Mouse (Mus musculus): ENCODE measurements around the gene Rora. TPM values are rescaled to one million over a fixed set of nuclear protein-coding genes. Genes with fewer than 3 reads are reported as not detected.
A peak's percentile ranks its signal among the peaks of the same experiment; 100 is the strongest.
"Not testable (repeated sequence)": the region's sequence is repeated elsewhere in the genome, so short reads cannot be mapped to it uniquely, and the experiment has no call there.

The Rora gene
- total RNA-seq, 2 experiments from 2014 or later = 0.38 to 2.1 TPM

GRCm38 (mm10) chr9:69035456-69035855 lies 381.9 kb downstream of the Rora start:
- no peak for ATAC-seq (replicated peaks; ENCODE audit: low FRiP score, poor library complexity, severe bottlenecking)

DNA sequence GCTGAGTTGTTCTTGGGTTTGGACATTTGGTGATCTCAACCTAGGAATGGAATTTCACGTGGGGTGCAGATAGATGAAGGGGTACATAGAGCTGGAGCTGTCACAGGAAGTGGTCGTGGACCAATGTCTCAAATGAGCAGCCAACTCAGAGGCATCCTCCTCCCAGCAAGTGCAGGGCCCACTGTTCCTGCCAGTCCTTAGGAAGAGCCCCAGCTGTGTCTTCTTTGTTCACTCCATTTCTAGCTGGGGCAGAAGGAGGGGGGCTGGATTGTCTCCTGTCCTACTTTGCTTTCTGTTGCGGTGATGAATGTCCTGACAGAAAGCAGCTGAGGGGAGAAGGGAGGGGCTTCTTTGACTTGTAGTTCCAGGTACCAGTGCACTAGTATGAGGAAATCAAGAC lies 382.7 kb downstream of the Rora start:
- no peak for ATAC-seq (replicated peaks; ENCODE audit: low FRiP score, poor library complexity, severe bottlenecking)

DNA sequence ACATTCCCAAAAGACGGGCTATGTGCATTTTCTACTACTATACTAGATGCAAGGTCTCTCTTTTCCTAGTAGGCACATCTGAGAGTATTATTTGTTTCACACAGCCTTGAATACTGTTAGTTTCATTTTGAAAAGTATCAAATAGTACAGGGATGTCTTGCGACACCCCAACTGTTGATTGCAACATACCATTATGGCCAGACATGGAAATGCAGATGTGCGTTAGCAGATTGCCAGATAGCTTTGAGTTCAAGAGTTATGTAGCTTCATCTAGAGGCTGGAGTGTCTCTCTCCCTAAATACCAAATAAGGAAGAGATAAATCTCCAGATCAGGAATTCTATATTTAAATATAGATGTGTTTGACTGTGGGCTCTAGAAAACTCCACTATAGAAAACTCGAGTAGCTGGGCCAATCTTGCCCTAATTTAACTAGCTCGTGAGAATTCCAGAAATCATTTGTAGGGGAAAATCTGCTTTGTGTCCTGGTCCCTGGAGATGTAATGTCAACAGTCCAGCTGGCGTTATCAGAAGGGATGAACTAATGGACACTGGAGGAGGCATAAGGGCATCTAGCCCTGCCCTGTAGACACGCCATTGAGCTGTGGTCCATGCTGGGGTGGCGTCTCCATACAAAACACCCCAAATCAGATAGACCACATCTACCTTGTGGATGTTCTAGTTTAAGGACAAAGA lies 390.5 kb downstream of the Rora start:
- no peak for ATAC-seq (replicated peaks; ENCODE audit: low FRiP score, poor library complexity, severe bottlenecking)

- ATAC-seq (replicated peaks; ENCODE audit: low FRiP score, poor library complexity, severe bottlenecking) = no peak
These were observed 391.1 kb downstream of the Rora start for GRCm38 (mm10) chr9:69044614-69045133.

DNA sequence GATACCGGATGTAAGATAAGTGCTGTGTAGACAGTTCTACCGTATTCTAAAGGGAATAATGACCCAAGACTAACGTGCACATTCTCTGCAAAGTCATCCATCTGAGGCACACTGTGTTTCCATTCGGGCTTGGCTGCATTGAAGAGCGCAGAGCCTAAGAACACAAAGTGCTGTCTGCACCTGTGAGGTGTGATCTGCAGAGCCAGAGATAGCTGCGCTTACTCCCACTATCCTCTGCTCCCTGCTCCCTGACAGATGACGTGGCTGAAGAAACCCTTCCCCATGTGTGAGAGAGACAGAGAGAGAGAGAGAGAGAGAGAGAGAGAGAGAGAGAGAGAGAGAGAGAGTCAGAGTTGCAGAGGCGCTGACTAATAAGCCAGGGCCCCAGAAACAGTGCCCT lies 392.3 kb downstream of the Rora start:
- ATAC-seq (replicated peaks; ENCODE audit: low FRiP score, poor library complexity, severe bottlenecking) = no peak

GRCm38 (mm10) chr9:69050856-69051255 lies 397.3 kb downstream of the Rora start:
- no peak for ATAC-seq (replicated peaks; ENCODE audit: low FRiP score, poor library complexity, severe bottlenecking)

DNA sequence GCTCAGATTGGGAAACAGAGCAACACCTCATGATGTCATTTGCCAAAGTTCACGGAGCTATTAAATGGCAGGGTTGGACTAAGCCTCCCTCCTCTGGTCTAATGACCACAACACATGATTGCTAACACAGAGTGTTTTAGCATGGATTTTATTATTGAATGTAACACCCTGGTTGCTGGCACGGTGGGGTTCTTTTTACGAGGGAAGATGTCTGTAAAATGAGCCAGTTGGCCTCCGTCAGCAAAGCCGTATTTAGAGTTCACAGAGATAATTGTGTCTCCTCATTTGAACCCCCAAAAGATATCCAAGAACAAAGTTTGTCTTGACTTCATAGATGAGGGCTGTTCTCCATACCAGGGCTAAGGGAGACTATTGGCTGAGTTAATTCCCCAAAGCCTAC lies 398.3 kb downstream of the Rora start:
- no peak for ATAC-seq (replicated peaks; ENCODE audit: low FRiP score, poor library complexity, severe bottlenecking)

- ATAC-seq (replicated peaks; ENCODE audit: low FRiP score, poor library complexity, severe bottlenecking) = no peak
These were observed 401.7 kb downstream of the Rora start for GRCm38 (mm10) chr9:69055302-69055701.

DNA sequence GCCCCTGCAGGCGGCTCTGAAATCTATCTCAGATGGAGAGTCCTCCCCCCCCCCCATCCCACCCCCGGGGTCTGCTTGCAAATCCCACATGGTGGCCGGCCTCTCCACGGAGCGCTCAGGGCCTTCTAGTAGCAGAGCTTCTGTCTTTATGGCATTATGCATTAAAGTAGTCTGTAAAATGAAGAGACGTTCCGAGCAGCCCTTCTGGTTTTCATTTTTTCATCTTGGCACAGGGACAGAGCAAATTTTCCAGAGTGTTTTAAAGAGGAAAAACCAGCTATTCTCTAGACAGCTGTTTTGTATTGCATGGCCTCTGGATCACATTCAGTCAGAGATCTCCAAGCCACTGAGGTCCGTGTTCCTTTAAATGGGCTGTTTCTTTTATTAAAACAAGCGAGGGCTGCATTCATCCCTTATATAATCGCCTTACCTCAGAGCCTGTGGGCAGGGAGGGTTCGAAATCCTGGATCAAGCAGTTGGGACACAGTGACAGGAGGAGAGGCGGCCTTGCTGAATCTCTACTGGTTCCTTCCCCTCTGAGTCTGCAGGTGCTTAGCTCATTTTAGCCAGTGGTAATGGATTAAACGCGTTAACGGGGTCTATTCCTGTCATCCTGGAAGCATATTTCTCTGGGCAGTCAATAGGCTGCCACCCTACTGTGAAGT lies 417.7 kb downstream of the Rora start:
- ATAC-seq (replicated peaks; ENCODE audit: low FRiP score, poor library complexity, severe bottlenecking) = no peak

- ATAC-seq (replicated peaks; ENCODE audit: low FRiP score, poor library complexity, severe bottlenecking) = no peak
These were observed 419.7 kb downstream of the Rora start for GRCm38 (mm10) chr9:69073271-69073670.

- ATAC-seq (replicated peaks; ENCODE audit: low FRiP score, poor library complexity, severe bottlenecking) = no peak
These were observed 430.6 kb downstream of the Rora start for GRCm38 (mm10) chr9:69084086-69084719.

- ATAC-seq (replicated peaks; ENCODE audit: low FRiP score, poor library complexity, severe bottlenecking) = no peak
These were observed 431.4 kb downstream of the Rora start for GRCm38 (mm10) chr9:69084720-69085661.

DNA sequence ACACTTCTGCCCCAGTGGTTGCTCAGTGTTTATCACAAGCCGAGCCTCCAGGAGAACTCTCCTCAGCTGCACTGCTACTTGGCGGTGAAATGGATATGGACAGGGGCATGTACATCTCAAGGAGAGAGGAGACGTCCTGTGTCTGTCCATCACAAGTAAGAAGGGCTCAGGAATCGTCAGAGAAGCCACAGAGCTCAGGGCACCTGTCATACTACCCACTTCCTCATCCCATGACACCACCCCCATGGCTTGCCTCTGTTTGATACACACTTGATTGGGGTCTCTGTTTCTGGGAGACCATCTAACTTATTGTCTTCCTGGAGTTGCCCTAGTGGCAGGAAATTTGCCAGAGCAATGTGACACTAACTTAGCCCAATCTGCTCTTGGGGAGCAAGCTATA lies 433.3 kb downstream of the Rora start:
- no peak for ATAC-seq (replicated peaks; ENCODE audit: low FRiP score, poor library complexity, severe bottlenecking)

DNA sequence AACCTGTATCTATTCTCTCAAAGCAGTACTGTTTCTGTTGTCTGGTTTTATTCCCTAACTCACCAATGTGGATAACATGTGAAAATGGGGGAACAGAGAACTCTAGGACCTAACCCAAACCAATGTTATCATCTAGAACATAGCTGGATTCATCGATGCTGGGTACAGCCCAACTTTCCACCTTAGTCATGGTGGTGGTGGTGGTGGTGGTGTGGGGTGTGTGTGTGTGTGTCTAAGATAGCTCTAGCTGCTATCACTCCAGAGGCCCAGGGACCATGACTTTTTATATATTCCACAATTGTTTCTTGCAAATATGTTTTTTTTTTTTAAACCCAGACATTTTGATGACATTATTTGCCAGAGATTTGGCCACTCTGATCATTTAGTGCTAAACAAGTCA lies 433.7 kb downstream of the Rora start:
- ATAC-seq (replicated peaks; ENCODE audit: low FRiP score, poor library complexity, severe bottlenecking) = peak; percentile 63; the same call in 1 of the 2 replicates

DNA sequence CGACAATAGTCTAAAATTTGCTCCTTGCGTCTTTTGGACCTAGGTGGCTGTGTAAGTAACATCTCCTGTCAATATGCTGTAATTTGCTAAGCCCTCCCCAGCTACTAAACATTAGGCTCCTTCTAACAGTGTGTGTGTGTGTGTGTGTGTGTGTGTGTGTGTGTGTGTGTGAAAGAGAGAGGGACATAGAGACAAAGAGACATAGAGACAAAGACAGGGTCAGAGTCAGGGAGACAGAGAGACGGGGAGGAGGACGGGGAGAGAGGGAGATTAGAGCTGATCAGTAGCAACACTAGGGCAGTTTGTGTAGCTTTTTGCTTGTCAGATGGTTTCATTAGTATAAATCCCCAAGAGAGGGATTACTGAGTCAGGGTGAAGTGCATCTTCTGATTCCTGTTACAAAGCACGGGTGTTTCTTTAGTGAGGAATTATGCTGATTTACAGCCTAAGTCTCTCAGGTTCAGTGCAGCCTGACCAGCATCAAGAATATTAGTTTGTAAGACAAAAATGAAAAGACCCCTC lies 437.2 kb downstream of the Rora start:
- no peak for ATAC-seq (replicated peaks; ENCODE audit: low FRiP score, poor library complexity, severe bottlenecking)

- ATAC-seq (replicated peaks; ENCODE audit: low FRiP score, poor library complexity, severe bottlenecking) = no peak
These were observed 438.8 kb downstream of the Rora start for GRCm38 (mm10) chr9:69092119-69093013.

DNA sequence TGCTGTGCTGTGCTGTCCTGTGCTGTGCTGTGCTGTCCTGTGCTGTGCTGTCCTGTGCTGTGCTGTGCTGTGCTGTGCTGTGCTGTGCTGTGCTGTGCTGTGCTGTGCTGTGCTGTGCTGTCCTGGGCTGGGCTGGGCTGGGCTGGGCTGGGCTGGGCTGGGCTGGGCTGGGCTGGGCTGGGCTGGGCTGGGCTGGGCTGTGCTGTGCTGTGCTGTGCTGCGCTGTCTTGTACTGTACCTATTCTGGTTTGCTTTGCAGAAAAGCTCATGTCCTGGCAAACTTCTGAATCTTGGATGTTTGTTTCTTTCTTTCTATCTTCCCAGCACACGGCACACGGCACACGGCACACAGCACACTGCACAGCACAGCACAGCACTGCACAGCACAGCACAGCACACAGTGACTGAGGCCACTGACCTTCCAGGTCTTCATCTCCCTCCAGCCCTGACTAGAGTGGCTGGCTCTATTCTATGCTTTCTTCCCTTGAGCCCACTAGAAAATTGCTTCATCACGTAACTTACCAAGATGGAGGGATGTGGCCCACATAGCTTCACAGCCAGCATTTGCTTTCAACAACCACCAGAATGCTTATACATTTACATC lies 446.7 kb downstream of the Rora start:
- not testable (repeated sequence) for ATAC-seq (replicated peaks; ENCODE audit: low FRiP score, poor library complexity, severe bottlenecking)

DNA sequence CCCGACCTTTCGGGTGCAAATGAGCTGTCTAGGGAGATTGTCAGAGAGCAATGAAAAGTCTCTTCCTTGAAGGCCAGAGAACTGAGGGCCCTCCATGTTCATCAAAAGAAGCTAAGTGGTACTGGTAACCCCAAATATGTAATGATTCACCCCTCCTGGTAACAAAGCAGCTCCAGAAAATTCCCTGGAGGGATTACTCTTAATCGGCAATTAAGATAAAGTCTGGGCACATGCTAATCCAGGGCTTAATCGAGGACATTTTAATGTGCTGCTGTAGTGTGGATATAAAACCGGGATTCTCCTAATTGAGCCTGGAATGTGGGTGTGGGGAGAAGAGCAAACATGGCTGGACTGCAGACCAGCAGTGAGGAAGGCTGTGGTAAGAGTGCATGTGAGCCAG lies 450.7 kb downstream of the Rora start:
- no peak for ATAC-seq (replicated peaks; ENCODE audit: low FRiP score, poor library complexity, severe bottlenecking)
